Mouse (Mus musculus) bone marrow, adult 2 months (tissue): Measurements from ENCODE around the gene Adap1. TPM values are rescaled to one million over a fixed set of nuclear protein-coding genes. Genes with fewer than 3 reads are reported as not detected.
"Not testable (repeated sequence)": the region's sequence is repeated elsewhere in the genome, so short reads cannot be mapped to it uniquely, and the experiment has no call there.

Experiments
- H3K27ac ChIP-seq: fragments of 200-500 bp; 2 replicates; pipeline ENCODE4 v1.5.1; 2012; ENCODE audit warnings: low read depth, mild to moderate bottlenecking, control low read depth, inconsistent platforms, low read length; ENCODE audit not compliant: control insufficient read depth, poor library complexity, insufficient read depth
- H3K4me1 ChIP-seq: fragments of 200-500 bp; 2 replicates; pipeline ENCODE4 v1.6.1; 2011; ENCODE audit warnings: low read length; ENCODE audit not compliant: control insufficient read depth, insufficient read depth
- H3K4me3 ChIP-seq: fragments of 200-500 bp; replicated peaks from 2 replicates; pipeline ENCODE3; 2011; ENCODE audit warnings: mild to moderate bottlenecking, low read depth, low read length, control low read depth; ENCODE audit not compliant: control insufficient read depth
- CTCF ChIP-seq: fragments of 200-500 bp; IDR thresholded peaks from 2 replicates; pipeline ENCODE4 v1.5.1; 2011; ENCODE audit warnings: low read length, control low read depth; ENCODE audit not compliant: control insufficient read depth, insufficient read depth
- POLR2A ChIP-seq: fragments of 200-500 bp; IDR thresholded peaks from 2 replicates; pipeline ENCODE4 v1.6.1; 2011; ENCODE audit warnings: low read depth, mild to moderate bottlenecking, control low read depth, low read length, borderline replicate concordance; ENCODE audit not compliant: control insufficient read depth
- WGBS: fragments of 180-500 bp; shearing (Covaris S2); methylation state at CpG from one replicate; pipeline ENCODE4 v1.1.7; 2018; 5-methylcytosine and 5-hydroxymethylcytosine counted together
- polyA plus RNA-seq: library from polyadenylated mRNA; stranded (reverse); fragments of >200 nt; gene quantifications from 2 replicates; pipeline ENCODE4 v1.2.4, GENCODE M21; 2011; ENCODE audit warnings: low replicate concordance; ENCODE audit not compliant: missing spikeins, insufficient read depth, insufficient read length

The Adap1 gene
- polyA plus RNA-seq, 1 experiment = 26.4 TPM

DNA sequence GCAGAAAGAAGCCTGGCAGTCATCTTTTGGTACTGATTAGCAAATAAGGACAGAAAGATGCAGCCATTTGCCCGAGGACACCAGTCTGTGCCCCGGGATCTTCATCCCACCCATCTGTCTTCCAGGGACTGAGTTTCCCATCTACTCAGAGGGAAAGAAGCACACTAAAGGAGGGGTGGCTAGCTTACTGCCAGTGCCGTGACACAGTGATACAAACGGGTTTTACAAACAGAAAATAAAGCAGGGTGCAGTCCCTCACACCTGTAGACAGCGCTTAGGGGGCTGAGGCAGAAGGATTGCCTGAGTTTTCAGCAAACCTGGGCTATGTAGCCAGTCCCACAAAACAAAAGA is 19.9 kb upstream of the Adap1 start:
- Histone ChIP-seq H3K4me1 (no peaks in the 10 kb centered on the region; the same call in 1 of the 2 replicates), H3K27ac (peak overlapping the region; percentile 8; the same call in 1 of the 2 replicates), H3K4me3 (peak overlapping the region; percentile 4)
- TF ChIP-seq POLR2A = no peak
- TF ChIP-seq CTCF = no peak
- WGBS = 12% methylated on average over 5 of the region's 5 CpGs

DNA sequence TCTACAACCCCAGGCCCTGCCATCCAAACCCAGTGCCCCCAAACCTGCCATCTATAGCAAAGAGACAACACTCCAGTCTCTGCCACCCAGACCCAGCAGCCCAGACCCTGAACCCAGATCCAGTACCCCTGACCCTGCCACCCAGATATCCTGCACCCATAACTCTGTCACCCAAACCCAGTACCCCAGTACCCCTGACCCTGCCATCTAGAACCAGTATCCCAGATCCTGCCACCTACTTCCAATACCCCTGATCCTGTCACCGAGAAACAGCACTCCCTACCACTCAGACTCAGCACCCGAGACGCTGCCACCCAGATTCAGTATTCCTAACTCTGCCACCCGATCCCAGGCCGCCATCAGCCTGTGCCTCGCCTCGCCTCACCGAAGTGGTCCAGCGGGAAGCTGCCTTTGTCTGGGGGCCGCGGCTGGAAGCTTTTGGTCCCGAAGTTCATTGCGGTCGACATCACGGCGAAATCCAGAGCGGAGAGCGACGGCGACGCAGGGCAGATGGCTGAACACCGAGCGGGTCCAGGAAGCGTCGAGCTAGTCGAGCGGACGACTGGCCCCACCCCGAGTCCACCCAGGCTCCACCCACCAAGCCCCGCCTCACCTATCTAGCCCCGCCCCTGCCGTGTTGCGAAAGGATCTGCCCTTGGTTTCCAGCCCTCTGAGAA is 19.4 kb upstream of the Adap1 start:
- H3K27ac ChIP-seq = peak overlapping the region; percentile 64
- H3K4me3 ChIP-seq = peak overlapping the region; percentile 94
- TF ChIP-seq CTCF (no peak), POLR2A (peak; percentile 83)
- under 1% methylated on average over 33 of the region's 33 CpGs for WGBS
- no peaks in the 10 kb centered on the region; the same call in 1 of the 2 replicates for H3K4me1 ChIP-seq

DNA sequence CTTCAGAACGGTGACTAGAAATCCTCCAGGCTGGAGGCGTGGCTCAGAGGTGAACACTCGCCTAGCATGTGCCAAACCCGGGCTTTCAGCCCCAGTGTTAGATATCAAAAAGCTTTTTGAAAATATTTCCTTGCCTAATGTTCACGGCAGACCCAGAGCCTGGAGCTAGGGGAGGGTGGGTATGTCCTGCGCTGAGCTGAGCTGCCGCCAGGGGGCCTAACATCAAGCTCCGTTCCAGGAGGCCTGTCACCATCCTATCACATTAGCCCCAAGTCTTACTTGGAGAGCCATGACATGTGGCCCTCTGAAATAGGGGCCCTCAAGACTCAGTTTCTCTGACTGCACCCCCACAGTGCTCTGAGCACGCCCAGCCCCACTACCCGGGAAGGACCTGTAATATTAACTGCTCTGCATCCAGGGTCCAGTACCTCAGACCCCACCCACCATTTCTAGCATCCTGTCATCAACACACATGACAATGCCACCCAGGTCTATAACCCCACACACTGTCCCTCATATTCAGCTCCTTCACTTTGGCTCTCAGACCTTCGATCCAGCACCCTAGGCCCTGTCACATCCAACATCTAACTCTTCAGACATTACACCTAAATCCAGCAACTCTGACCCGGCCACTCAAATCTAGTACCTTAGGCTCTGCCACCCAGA is 18.7 kb upstream of the Adap1 start:
- peak; percentile 90 for TF ChIP-seq CTCF
- no peak for TF ChIP-seq POLR2A
- H3K4me1 ChIP-seq = no peaks in the 10 kb centered on the region; the same call in 1 of the 2 replicates
- H3K27ac ChIP-seq = peak overlapping the region; percentile 64; the same call in 1 of the 2 replicates
- H3K4me3 ChIP-seq = peak overlapping the region; percentile 94
- 6% methylated on average over 12 of the region's 12 CpGs for WGBS

DNA sequence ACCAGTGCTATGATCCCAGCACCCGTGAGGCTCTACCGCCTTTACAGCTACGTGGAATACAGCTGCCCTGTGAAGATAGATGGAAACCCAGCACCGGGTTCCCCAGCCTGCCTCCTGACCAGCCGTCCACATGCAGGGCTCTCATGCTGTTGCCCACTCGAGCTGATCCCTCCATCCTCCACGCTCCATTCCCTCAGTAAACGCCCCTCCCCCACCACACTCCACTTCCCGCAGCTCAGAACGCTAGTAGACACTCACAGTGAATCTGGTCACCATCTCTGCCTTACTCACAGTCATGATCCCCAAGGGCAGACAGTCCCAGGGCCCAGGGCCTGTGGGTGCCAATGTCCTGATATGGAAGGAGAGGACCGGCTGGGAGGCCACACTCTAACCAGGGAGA is 13.5 kb upstream of the Adap1 start:
- 87% methylated on average over 11 of the region's 11 CpGs for WGBS
- no peak overlapping the region for H3K4me3 ChIP-seq
- TF ChIP-seq CTCF (no peak), POLR2A (no peak)
- H3K27ac ChIP-seq = no peak overlapping the region
- H3K4me1 ChIP-seq = no peaks in the 10 kb centered on the region; the same call in 1 of the 2 replicates

DNA sequence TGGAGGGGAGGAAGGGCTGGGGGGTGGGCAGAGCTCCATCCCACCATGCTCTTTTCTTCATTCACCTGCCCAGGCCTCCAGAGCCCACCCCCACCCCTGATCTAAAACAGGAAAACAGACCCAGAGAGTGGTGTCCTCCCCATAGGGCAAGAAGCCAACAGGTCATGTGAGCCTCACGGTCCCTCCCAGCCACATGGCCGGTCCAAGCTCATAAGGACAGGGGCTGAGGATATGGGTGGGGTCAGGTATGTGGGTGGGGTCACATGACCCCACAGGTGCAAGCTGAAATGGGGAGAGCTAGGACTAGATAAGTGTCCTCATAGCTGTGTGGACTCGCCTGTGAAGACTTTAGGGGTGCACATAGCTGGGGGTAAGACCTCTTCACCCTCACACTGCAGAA is 13.0 kb upstream of the Adap1 start:
- TF ChIP-seq CTCF = no peak
- no peak overlapping the region for H3K4me3 ChIP-seq
- no peak overlapping the region for H3K27ac ChIP-seq
- WGBS = 72% methylated on average over 3 of the region's 3 CpGs
- no peaks in the 10 kb centered on the region for H3K4me1 ChIP-seq

DNA sequence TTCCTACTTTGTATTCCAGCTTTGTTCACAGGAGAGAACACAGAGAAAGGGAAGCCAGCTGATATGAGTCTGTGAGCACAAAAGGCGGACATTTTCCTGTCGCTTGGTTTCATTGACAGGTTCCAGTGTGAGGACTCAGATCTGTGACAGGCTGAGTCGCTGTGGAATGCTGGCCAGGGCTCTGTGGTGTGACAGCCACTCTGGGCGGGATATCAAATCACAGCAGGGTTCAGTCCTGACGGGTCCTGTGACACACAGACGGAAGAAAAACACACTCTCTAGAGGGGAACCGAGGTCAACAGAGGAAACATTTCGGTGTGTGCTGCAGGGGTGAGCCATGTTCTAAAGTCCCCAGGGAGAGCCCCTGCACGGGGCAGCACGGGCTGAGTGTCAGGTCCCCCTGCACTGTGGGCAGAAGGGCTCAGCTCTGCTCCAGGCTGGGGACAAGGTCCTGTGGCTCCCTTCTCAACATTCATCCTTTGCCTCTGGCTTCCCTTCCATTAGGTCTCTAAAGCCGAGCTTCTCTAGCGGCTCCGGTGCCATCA is 12.5 kb upstream of the Adap1 start:
- WGBS = 75% methylated on average over 13 of the region's 13 CpGs
- TF ChIP-seq POLR2A = no peak
- no peak for TF ChIP-seq CTCF
- Histone ChIP-seq H3K4me3 (no peak overlapping the region), H3K27ac (no peak overlapping the region), H3K4me1 (no peaks in the 10 kb centered on the region)

DNA sequence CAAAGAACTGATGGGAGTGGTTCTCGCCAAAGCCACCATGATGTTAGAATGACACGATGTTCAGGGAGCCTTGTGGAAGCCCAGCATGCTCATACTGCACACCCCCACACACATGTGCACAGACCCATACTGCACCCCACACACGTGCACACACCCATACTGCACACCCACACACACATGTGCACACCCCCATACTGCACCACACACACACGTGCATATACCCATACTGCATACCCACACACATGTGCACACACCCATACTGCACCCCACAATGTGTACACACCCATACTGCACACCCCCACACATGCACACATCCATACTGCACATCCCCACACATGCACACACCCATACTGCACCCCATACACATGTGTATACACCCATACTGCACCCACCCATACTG is 10.2 kb upstream of the Adap1 start:
- WGBS = 82% methylated on average over 4 of the region's 4 CpGs
- H3K4me3 ChIP-seq = no peak overlapping the region
- H3K27ac ChIP-seq = no peak overlapping the region
- no peaks in the 10 kb centered on the region for H3K4me1 ChIP-seq
- TF ChIP-seq CTCF (no peak), POLR2A (no peak)

DNA sequence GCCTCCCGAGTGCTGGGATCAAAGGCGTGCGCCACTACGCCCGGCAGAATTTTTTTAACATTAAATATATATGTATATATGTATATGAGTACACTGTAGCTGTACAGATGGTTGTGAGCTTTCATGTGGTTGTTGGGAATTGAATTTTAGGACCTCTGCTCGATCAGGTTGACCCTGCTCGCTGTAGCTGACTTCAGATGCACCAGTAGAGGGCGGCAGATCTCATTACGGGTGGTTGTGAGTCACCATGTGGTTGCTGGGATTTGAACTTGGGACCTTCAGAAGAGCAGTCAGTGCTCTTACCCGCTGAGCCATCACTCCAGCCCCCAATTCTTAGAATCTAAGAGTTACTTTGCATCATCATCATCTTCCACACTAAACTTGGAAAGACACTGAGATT is 9.0 kb upstream of the Adap1 start:
- TF ChIP-seq CTCF = peak; percentile 29; the same call in 1 of the 2 replicates
- not testable (repeated sequence) for H3K4me1 ChIP-seq, H3K27ac ChIP-seq, H3K4me3 ChIP-seq
- WGBS = 89% methylated on average over 10 of the region's 10 CpGs
